Mouse (Mus musculus) bone marrow macrophage, adult 2 months (primary cell): ENCODE measurements around the gene 9630041A04Rik.

ENCODE experiments used
- CTCF ChIP-seq: IDR thresholded peaks from 2 replicates; pipeline ENCODE4 v1.5.1; 2012; ENCODE audit warnings: low read depth, mild to moderate bottlenecking, low read length, moderate library complexity
- POLR2A ChIP-seq: IDR thresholded peaks from 2 replicates; pipeline ENCODE4 v1.6.1; 2012; ENCODE audit warnings: mild to moderate bottlenecking, low read depth, low read length, borderline replicate concordance

DNA sequence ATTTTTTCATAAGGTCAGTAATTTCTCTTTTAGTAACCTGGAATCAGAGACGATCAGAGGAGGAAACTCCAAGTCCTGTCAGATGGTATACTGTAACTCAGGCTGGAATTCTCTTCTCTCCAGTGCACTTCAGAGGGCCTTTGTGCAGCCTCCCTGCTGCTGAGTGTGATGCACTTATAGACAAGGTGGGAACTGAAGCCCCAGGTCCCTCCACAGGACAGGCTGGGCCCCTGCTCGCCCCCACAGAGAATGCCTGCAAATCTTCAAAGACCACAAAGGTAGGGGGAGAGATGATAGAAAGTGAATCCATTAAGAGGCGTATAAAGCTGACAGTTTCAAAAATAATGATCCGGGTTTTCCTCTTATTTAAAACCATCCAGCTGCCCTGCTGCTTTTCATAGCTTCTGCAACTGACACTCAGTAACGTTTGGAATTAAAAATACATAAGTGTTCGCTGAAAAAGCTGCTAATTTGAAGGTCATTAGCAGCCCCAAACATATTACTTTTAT is 46.2 kb downstream of the 9630041A04Rik start:
- TF ChIP-seq CTCF (no peak), POLR2A (no peak)
